Mouse (Mus musculus) limb, embryonic 11.5 days (tissue): ENCODE measurements around the gene Zfp280d. TPM values are rescaled to one million over a fixed set of nuclear protein-coding genes. Genes with fewer than 3 reads are reported as not detected.

ENCODE experiments used
- ATAC-seq: fragments of 200-750 bp; cut with Nextera tagmentation; 2 replicates; pipeline ENCODE4 v1.8.0; 2017; ENCODE audit warnings: low read depth; ENCODE audit not compliant: insufficient number of reproducible peaks, low FRiP score, low TSS enrichment
- DNase-seq: peaks from one replicate; pipeline ENCODE4 v3.0.0-alpha.2; 2015; ENCODE audit warnings: low spot score
- H3K27ac ChIP-seq: fragments of 300-500 bp; sonication (generic); replicated peaks from 2 replicates; pipeline ENCODE4 v1.5.1; 2014; ENCODE audit warnings: low read depth, mild to moderate bottlenecking, low read length
- H3K27me3 ChIP-seq: fragments of 300-500 bp; sonication (generic); 2 replicates; pipeline ENCODE4 v1.6.1; 2014; ENCODE audit warnings: mild to moderate bottlenecking, low read length, mixed read lengths; ENCODE audit not compliant: control insufficient read depth, insufficient read depth
- H3K36me3 ChIP-seq: fragments of 300-500 bp; sonication (generic); 2 replicates; pipeline ENCODE4 v1.6.1; 2014; ENCODE audit warnings: mild to moderate bottlenecking, low read length, moderate library complexity, mixed read lengths; ENCODE audit not compliant: control insufficient read depth, insufficient read depth
- H3K4me1 ChIP-seq: fragments of 300-500 bp; sonication (generic); 2 replicates; pipeline ENCODE4 v1.6.1; 2014; ENCODE audit warnings: low read length, mixed read lengths; ENCODE audit not compliant: control insufficient read depth, insufficient read depth
- H3K4me2 ChIP-seq: fragments of 300-500 bp; sonication (generic); 2 replicates; pipeline ENCODE4 v1.6.1; 2014; ENCODE audit warnings: low read depth, mild to moderate bottlenecking, moderate library complexity; ENCODE audit not compliant: severe bottlenecking
- H3K4me3 ChIP-seq: fragments of 300-500 bp; sonication (generic); 2 replicates; pipeline ENCODE4 v1.5.1; 2014; ENCODE audit warnings: low read depth, low read length
- H3K9ac ChIP-seq: fragments of 300-500 bp; sonication (generic); 2 replicates; pipeline ENCODE4 v1.6.1; 2014; ENCODE audit warnings: mild to moderate bottlenecking, low read length
- H3K9me3 ChIP-seq: fragments of 300-500 bp; sonication (generic); 2 replicates; pipeline ENCODE4 v1.6.1; 2016; ENCODE audit warnings: low read length; ENCODE audit not compliant: control insufficient read depth
- WGBS: fragments of 180-500 bp; shearing (Covaris S2); extraction: QIAGEN DNeasy Blood & Tissue Kit; methylation state at CpG from one replicate; pipeline ENCODE4 v1.1.7; 2014; 5-methylcytosine and 5-hydroxymethylcytosine counted together
- polyA plus RNA-seq: library from polyadenylated mRNA; unstranded; fragments of >200 nt; fragmentation: Nextera tagmentation; extraction: Ambion mirVana; gene quantifications from 2 replicates; pipeline ENCODE4 v1.2.1, GENCODE M21; 2014

The Zfp280d gene
- polyA plus RNA-seq, 1 experiment from 2014 or later, result 53.1 TPM

DNA sequence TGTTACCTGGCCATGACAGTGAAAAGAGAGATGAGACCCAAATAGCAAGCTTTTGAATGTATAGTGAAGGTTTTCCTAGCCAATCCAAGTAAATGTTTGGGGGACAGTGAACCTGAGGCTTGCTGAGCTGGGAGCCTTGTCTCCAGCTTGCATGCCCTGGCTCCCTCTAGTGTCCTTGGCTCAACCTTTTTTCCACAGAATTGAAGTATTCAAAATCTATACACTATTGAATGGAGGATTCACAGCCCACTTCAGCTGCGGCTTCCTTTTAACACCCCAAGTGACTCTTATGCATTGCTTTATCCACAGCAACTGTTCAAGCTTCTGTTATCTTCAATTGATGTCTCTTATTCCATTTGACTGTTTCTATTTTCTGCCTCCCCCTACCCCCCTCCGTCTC, 137.1 kb downstream of the Zfp280d start:
- Histone ChIP-seq H3K4me1 (0 out of 2 replicates have a peak, but pooled peaks cover 3% of the 10 kb centered on the region), H3K36me3 (no peaks in the 10 kb centered on the region), H3K9me3 (no peaks in the 10 kb centered on the region), H3K4me2 (no peak overlapping the region), H3K27me3 (no peaks in the 10 kb centered on the region), H3K4me3 (no peak overlapping the region), H3K9ac (no peak overlapping the region), H3K27ac (no peak overlapping the region)
- no peak for DNase-seq
- ATAC-seq, result no peak
- 94% methylated on average over 2 of the region's 2 CpGs for WGBS

Other genes with a start within 250 kb of the Zfp280d start
- 191 and 194 TPM in 2 replicates for gene Tcf12, start 163.0 kb upstream of the Zfp280d start, polyA plus RNA-seq
- 55.7 and 59.9 TPM in 2 replicates for gene Mns1, start 163.2 kb downstream of the Zfp280d start, polyA plus RNA-seq
- 53.8 and 55.7 TPM in 2 replicates for gene Tex9, start 217.4 kb downstream of the Zfp280d start, polyA plus RNA-seq